Mouse (Mus musculus) lung, postnatal 0 days (tissue): Measurements from ENCODE around the gene Kcnc1. TPM values are rescaled to one million over a fixed set of nuclear protein-coding genes. Genes with fewer than 3 reads are reported as not detected.

Experiments used
- ATAC-seq: fragments of 200-750 bp; cut with Nextera tagmentation; 2 replicates; pipeline ENCODE4 v1.8.0; 2017; ENCODE audit warnings: moderate library complexity
- DNase-seq: peaks from one replicate; pipeline ENCODE4 v3.0.0-alpha.2; 2016; ENCODE audit warnings: low spot score
- H3K27ac ChIP-seq: fragments of 300-500 bp; sonication (generic); 2 replicates; pipeline ENCODE4 v1.5.1; 2014; ENCODE audit warnings: antibody characterized with exemption, mild to moderate bottlenecking, low read length, mixed read lengths
- H3K27me3 ChIP-seq: fragments of 300-500 bp; sonication (generic); replicated peaks from 2 replicates; pipeline ENCODE4 v1.6.1; 2014; ENCODE audit warnings: low read length, mixed read lengths; ENCODE audit not compliant: insufficient read depth
- H3K36me3 ChIP-seq: fragments of 300-500 bp; sonication (generic); 2 replicates; pipeline ENCODE4 v1.6.1; 2014; ENCODE audit warnings: low read length, mixed read lengths; ENCODE audit not compliant: insufficient read depth
- H3K4me1 ChIP-seq: fragments of 300-500 bp; sonication (generic); 2 replicates; pipeline ENCODE4 v1.6.1; 2014; ENCODE audit warnings: antibody characterized with exemption, low read depth, low read length, mixed read lengths; ENCODE audit not compliant: insufficient read depth
- H3K4me2 ChIP-seq: fragments of 300-500 bp; sonication (generic); replicated peaks from 2 replicates; pipeline ENCODE4 v1.6.1; 2014; ENCODE audit warnings: low read depth, mild to moderate bottlenecking, low read length, moderate library complexity, mixed read lengths
- H3K4me3 ChIP-seq: fragments of 300-500 bp; sonication (generic); 2 replicates; pipeline ENCODE4 v1.5.1; 2014; ENCODE audit warnings: low read depth, low read length
- H3K9ac ChIP-seq: fragments of 300-500 bp; sonication (generic); replicated peaks from 2 replicates; pipeline ENCODE4 v1.6.1; 2014; ENCODE audit warnings: low read depth, mild to moderate bottlenecking
- H3K9me3 ChIP-seq: fragments of 300-500 bp; sonication (generic); 2 replicates; pipeline ENCODE4 v1.6.1; 2016; ENCODE audit warnings: low read length, mixed read lengths
- CTCF ChIP-seq: IDR thresholded peaks from 2 replicates; pipeline ENCODE4 v1.5.1; 2016; ENCODE audit warnings: antibody characterized with exemption, mild to moderate bottlenecking
- EP300 ChIP-seq: IDR thresholded peaks from 2 replicates; pipeline ENCODE4 v1.6.1; 2016; ENCODE audit warnings: antibody characterized with exemption, mild to moderate bottlenecking, control low read depth
- WGBS: fragments of 180-500 bp; shearing (Covaris S2); extraction: QIAGEN DNeasy Blood & Tissue Kit; methylation state at CpG from one replicate; pipeline ENCODE4 v1.1.7; 2014; 5-methylcytosine and 5-hydroxymethylcytosine counted together
- polyA plus RNA-seq: library from polyadenylated mRNA; unstranded; fragments of >200 nt; fragmentation: Nextera tagmentation; extraction: Ambion mirVana; gene quantifications from 2 replicates; pipeline ENCODE4 v1.2.1, GENCODE M21; 2015

The Kcnc1 gene
- polyA plus RNA-seq, 1 experiment from 2014 or later: 0.07 TPM

DNA sequence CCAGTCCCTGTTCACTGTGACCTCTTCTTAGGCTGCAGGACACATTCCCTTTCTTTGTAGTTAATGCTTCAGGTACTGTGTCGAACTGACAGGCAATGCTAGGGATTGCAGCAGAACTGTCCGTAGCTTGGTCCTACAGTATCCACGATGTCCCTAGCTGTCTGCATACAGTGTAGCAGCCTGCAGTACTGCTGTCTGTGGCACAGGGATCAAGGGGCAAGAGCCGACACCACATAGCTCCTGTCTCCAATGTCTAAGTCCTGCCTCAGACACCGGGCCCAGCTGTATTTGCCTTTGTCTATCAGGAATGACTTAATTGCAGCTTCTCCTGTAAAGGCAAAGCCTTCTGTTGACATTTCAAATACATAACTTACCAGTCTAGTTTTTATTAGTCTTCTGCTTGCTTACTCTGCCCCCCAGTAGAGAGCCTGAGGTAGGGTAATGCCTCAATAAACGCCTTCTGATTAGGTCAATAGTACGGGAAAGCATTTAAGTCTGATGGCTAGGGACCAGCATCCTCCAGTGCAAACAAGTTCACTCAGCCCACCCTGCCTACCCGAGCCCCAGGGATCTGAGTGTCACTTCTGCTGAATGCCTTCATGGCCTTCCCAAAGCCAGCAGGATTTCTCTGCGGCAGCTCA lies 63.4 kb downstream of the Kcnc1 start:
- Histone ChIP-seq H3K27ac (no peak overlapping the region), H3K27me3 (no peaks in the 10 kb centered on the region)
- 68% methylated on average over 9 of the region's 9 CpGs for WGBS

GRCm38 (mm10) chr7:46462287-46462686 lies 66.0 kb downstream of the Kcnc1 start:
- H3K9me3 ChIP-seq: no peaks in the 10 kb centered on the region
- WGBS: 66% methylated on average over 8 of the region's 8 CpGs
- no peak for TF ChIP-seq EP300
- no peak for TF ChIP-seq CTCF

More for the DNA sequence above, 63.4 kb downstream of the Kcnc1 start:
- Histone ChIP-seq H3K9me3 (0 out of 2 replicates have a peak, but pooled peaks cover 3% of the 10 kb centered on the region), H3K4me2 (no peak overlapping the region), H3K9ac (no peak overlapping the region), H3K36me3 (no peaks in the 10 kb centered on the region), H3K4me1 (no peaks in the 10 kb centered on the region; the same call in 1 of the 2 replicates), H3K4me3 (no peak overlapping the region)
- DNase-seq: no peak
- ATAC-seq: no peak
- TF ChIP-seq CTCF (no peak), EP300 (no peak)

GRCm38 (mm10) chr7:46463136-46463535 lies 66.8 kb downstream of the Kcnc1 start:
- no peak for TF ChIP-seq CTCF
- no peak for TF ChIP-seq EP300
- DNase-seq (no peak), ATAC-seq (no peak)
- Histone ChIP-seq H3K4me3 (no peak overlapping the region), H3K27ac (no peak overlapping the region), H3K27me3 (no peaks in the 10 kb centered on the region), H3K4me1 (no peaks in the 10 kb centered on the region; the same call in 1 of the 2 replicates), H3K4me2 (no peak overlapping the region), H3K9me3 (no peaks in the 10 kb centered on the region), H3K9ac (no peak overlapping the region), H3K36me3 (no peaks in the 10 kb centered on the region)
- 63% methylated on average over 8 of the region's 8 CpGs for WGBS

More at GRCm38 (mm10) chr7:46462287-46462686, 66.0 kb downstream of the Kcnc1 start:
- Histone ChIP-seq H3K27ac (no peak overlapping the region), H3K4me2 (no peak overlapping the region), H3K9ac (no peak overlapping the region), H3K4me1 (no peaks in the 10 kb centered on the region; the same call in 1 of the 2 replicates), H3K4me3 (no peak overlapping the region), H3K36me3 (no peaks in the 10 kb centered on the region), H3K27me3 (no peaks in the 10 kb centered on the region)
- no peak for ATAC-seq
- no peak for DNase-seq

GRCm38 (mm10) chr7:46466422-46466981 lies 70.2 kb downstream of the Kcnc1 start:
- ATAC-seq (peak; percentile 64), DNase-seq (peak; percentile 69)
- Histone ChIP-seq H3K4me3 (no peak overlapping the region), H3K27ac (no peak overlapping the region), H3K9ac (no peak overlapping the region), H3K4me2 (no peak overlapping the region), H3K36me3 (no peaks in the 10 kb centered on the region), H3K27me3 (no peaks in the 10 kb centered on the region), H3K4me1 (no peaks in the 10 kb centered on the region; the same call in 1 of the 2 replicates), H3K9me3 (no peaks in the 10 kb centered on the region)
- 54% methylated on average over 7 of the region's 7 CpGs for WGBS
- TF ChIP-seq EP300 (no peak), CTCF (no peak)

GRCm38 (mm10) chr7:46469542-46469941 lies 73.2 kb downstream of the Kcnc1 start:
- Histone ChIP-seq H3K27me3 (no peaks in the 10 kb centered on the region), H3K9me3 (no peaks in the 10 kb centered on the region), H3K4me1 (no peaks in the 10 kb centered on the region), H3K9ac (no peak overlapping the region), H3K4me3 (no peak overlapping the region), H3K4me2 (no peak overlapping the region), H3K27ac (no peak overlapping the region), H3K36me3 (no peaks in the 10 kb centered on the region)
- 54% methylated on average over 3 of the region's 3 CpGs for WGBS
- no peak for DNase-seq
- no peak for ATAC-seq
- no peak for TF ChIP-seq EP300
- TF ChIP-seq CTCF: no peak

- H3K4me1 ChIP-seq: no peaks in the 10 kb centered on the region
- WGBS: 54% methylated on average over 7 of the region's 7 CpGs
- no peak overlapping the region for H3K27ac ChIP-seq
- no peak overlapping the region for H3K9ac ChIP-seq
- ATAC-seq: no peak
- no peak overlapping the region for H3K4me2 ChIP-seq
- no peak overlapping the region for H3K4me3 ChIP-seq
- no peaks in the 10 kb centered on the region for H3K9me3 ChIP-seq
- TF ChIP-seq EP300 (no peak), CTCF (no peak)
- H3K36me3 ChIP-seq: no peaks in the 10 kb centered on the region
- DNase-seq: no peak
- H3K27me3 ChIP-seq: no peaks in the 10 kb centered on the region
Measured at GRCm38 (mm10) chr7:46471054-46471737, 74.9 kb downstream of the Kcnc1 start.
